Mouse (Mus musculus) gastrocnemius, adult 2 months (tissue): Measurements from ENCODE around the gene Il17c. TPM values are rescaled to one million over a fixed set of nuclear protein-coding genes. Genes with fewer than 3 reads are reported as not detected.
A peak's percentile ranks its signal among the peaks of the same experiment; 100 is the strongest.

Experiments
- DNase-seq: peaks from one replicate; pipeline ENCODE4 v3.0.0; 2022
- H3K27ac ChIP-seq: fragments of 200-600 bp; 2 replicates; pipeline ENCODE4 v1.8.1; 2022; ENCODE audit warnings: mild to moderate bottlenecking
- H3K4me3 ChIP-seq: fragments of 200-600 bp; 2 replicates; pipeline ENCODE4 v1.8.1; 2022; ENCODE audit warnings: mild to moderate bottlenecking, moderate library complexity
- CTCF ChIP-seq: fragments of 200-600 bp; IDR thresholded peaks from 2 replicates; pipeline ENCODE4 v1.8.1; 2022; ENCODE audit warnings: antibody characterized with exemption, mild to moderate bottlenecking, moderate library complexity
- intact Hi-C: fragments of 180-260 bp; cut with DNase I; formaldehyde crosslinking; loops from one replicate; pipeline ENCODE4 v1.15.1; 2025
- total RNA-seq, 2 experiments: library from RNA; stranded (reverse); gene quantifications; 2 replicates each; pipeline ENCODE4 v1.2.3; 2021

Il17c gene
- total RNA-seq, 2 experiments from 2014 or later = not detected

DNA sequence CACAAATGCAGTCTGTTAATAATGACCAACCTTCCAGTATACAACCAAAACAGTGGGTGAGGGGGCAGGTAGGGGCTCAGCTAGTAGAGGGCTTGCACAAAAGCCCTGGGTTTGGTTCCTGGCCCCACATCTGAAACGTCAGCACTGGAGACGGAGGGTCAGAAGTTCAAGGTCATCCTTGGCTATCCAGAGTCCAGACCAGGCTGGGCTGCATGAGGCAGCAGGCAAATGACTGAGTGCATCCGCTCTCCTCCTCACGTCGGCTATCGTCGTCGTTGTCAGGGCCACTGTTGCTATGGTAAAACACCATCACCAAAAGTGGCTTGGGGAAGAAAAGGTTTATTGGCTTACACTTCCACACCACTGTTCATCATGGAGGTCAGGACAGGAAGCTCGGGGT is 7.5 kb upstream of the Il17c start:
- DNase-seq = no peak
- intact Hi-C loops = no loop called here

DNA sequence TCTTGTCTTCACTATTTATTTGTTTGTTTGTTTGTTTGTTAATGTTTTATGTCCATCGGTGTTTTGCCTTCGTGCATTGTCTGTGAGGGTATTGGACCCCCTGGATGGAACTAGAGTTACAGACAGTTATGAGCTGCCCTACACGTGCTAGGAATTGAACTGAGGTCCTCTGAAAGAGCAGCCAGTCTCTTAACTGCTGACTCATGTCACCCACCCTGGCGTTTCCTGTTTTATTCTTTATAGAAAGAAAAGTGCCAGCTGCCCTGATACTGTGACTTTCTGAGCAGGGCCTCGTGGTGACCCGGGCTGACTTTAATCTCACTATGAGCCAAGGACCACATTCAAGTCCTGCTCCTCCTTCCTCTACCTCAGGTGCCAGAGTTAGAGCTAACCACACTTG is 6.3 kb upstream of the Il17c start:
- no peak for DNase-seq
- intact Hi-C loops = no loop called here
- Histone ChIP-seq H3K4me3 (no peak overlapping the region), H3K27ac (no peak overlapping the region)
- TF ChIP-seq CTCF = no peak

More for the DNA sequence above, 7.5 kb upstream of the Il17c start:
- H3K27ac ChIP-seq = no peak overlapping the region
- no peak for TF ChIP-seq CTCF
- no peak overlapping the region for H3K4me3 ChIP-seq

DNA sequence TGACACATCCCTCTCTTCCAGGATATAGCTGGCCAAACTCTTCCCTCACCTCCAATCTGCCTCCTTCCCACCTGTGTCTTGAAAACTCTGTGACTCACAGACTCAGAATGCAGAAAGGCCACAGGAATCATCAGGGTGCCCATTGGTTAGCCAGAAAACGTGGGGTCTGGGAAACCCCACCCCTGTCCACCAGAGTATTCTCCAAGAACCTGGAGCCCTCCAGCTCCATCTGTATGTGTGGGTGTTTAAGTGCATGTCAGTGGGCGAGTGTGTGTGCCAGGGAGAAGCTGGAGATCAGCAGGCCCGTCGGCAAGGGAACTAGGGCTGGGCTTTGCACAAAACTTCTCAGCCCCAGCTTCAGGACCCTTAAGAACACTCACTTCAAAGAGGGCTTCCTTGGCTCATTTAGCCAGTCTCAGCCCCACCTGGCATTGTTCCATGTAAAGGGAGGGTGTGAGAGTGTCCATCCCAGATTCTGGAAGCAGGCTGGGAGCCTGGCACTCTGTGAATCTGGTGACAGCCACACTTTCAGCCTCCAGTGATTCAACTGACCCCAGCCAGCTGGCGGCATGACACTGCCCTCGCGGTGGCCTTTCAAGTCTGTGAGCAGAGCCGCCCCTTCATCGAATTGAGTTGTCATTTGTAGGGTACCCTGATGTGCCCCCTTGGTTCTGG is 1.8 kb upstream of the Il17c start:
- H3K27ac ChIP-seq = no peak overlapping the region
- no peak for DNase-seq
- TF ChIP-seq CTCF = no peak
- intact Hi-C loops = no loop called here
- no peak overlapping the region for H3K4me3 ChIP-seq

DNA sequence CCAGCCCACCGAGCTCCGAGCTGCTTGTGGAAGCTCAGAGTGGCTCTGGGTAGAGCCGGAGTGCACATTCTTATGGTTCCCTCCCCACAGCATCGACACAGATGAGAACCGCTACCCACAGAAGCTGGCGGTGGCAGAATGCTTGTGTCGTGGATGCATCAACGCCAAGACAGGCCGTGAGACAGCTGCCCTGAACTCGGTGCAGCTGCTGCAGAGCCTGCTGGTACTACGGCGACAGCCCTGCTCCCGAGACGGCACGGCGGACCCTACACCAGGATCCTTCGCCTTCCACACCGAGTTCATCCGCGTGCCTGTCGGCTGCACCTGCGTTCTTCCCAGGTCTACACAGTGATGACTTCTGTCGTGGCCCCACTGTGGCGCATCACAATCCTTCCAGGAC is 1.4 kb downstream of the Il17c start:
- H3K27ac ChIP-seq = peak overlapping the region; percentile 20; the same call in 1 of the 2 replicates
- no peak for DNase-seq
- H3K4me3 ChIP-seq = no peak overlapping the region
- intact Hi-C loops = no loop called here
- TF ChIP-seq CTCF = no peak

DNA sequence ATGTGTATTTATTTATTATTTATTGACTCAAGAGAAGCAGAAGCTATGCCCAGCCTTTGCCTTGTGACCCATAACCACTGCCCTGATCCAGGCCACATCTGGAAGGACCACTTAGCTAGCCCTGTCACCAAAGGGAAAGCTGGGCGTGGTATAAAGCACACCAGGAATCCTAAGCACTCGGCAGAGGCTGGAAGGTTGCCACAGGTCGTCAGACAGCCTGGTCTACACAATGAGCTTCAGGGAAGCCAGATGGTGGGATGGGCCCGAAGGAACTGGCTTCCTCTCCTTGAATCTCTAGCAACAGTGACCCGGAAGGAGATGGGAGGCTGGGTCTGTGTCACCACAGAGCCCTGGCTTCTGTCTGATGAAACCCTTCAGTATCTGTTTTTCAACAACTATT is 1.8 kb downstream of the Il17c start:
- Histone ChIP-seq H3K27ac (peak overlapping the region; percentile 49), H3K4me3 (no peak overlapping the region)
- peak; percentile 65 for DNase-seq
- TF ChIP-seq CTCF = no peak
- intact Hi-C loops = no loop called here

DNA sequence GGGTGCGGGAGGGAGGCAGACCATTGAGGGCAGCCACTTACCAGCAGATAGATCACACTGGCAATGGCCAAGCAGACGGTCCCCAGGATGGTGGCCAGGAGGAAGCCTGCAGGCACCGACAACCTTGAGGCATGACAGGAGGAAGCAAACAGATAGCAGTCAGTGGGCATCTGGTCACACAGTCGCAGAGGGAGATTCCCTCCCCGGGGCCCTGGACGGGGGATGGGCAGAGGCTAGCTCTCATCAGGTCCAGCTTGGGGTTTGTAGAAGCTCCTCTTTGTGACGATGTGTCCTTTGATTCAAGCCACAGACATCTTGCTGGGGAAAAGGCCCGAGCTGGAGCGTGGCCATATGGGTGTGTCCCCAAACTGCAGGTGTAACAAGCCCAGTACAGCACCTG is 4.3 kb downstream of the Il17c start:
- no peak overlapping the region for H3K4me3 ChIP-seq
- intact Hi-C loops = no loop called here
- DNase-seq = no peak
- no peak overlapping the region for H3K27ac ChIP-seq
- no peak for TF ChIP-seq CTCF

DNA sequence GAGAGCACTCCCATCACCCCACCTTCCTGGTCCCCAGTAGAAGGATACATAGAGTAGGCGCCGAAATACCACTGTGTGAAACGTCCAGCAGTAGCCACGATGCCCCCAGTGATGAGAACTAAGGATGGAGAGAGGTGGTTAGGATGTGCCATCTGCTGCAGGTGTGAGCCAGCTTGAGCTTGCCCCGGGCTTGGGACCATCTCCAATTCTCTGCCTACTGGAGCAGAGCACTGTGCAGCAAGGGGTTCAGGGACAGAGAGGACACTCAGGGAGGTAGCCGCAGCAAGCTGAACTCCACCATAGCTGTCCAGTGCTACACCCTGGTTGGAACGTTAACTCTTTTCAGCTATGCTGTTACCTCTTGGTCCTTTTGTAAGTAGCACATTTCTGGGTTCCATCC is 5.8 kb downstream of the Il17c start:
- no peak for TF ChIP-seq CTCF
- intact Hi-C loops = no loop called here
- Histone ChIP-seq H3K27ac (no peak overlapping the region), H3K4me3 (no peak overlapping the region)
- DNase-seq = no peak

DNA sequence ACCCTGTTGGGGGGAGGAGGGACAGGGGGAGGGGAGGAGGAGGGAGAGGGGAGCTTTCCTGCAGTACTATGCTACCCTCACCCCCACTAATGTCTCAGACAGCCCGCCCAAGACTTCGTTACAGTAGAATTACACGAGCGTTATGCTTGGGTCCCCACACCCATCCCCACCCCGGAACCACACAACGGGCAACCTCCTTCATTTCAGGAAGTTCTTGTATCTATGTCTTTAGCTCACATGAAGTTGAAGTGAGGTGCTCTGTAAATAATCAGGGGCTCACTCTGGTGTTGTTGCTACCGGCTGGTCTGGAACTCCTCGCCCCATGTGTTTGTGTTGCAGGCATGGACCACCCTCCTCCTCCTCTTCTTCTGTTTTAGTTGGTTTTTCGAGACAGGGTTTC is 6.3 kb downstream of the Il17c start:
- TF ChIP-seq CTCF = no peak
- Histone ChIP-seq H3K4me3 (no peak overlapping the region), H3K27ac (no peak overlapping the region)
- no peak for DNase-seq
- intact Hi-C loops = no loop called here

DNA sequence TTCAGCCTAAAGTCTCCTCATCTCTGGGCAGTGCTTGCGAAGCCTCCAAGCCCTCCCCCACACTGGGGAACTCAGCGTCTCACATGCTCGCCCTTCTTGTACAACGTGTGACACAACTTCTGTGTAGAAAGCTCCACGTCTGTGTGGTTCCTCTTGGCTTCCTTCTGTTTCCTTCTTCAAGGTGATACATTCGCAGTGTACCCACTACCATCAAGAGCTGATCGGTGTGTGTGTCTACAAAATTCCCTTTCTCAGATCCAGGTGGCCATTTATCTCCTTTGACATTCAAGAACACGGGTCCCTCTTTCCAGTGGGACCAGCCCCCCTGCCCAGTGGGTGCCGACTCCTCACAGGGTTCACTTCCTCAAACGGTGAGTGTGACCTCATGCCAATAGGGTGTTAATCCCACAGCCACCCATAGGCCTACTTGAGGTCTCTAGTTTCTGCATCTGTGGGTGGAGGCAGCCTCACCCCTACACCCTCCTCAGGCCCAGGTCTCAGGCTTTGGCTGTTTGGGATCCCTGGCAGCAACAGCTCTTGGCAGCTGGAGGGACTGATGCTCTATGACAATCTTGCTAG is 8.3 kb downstream of the Il17c start:
- intact Hi-C loops = no loop called here
- no peak for DNase-seq
- no peak overlapping the region for H3K4me3 ChIP-seq
- TF ChIP-seq CTCF = no peak
- H3K27ac ChIP-seq = no peak overlapping the region; the same call in 1 of the 2 replicates

DNA sequence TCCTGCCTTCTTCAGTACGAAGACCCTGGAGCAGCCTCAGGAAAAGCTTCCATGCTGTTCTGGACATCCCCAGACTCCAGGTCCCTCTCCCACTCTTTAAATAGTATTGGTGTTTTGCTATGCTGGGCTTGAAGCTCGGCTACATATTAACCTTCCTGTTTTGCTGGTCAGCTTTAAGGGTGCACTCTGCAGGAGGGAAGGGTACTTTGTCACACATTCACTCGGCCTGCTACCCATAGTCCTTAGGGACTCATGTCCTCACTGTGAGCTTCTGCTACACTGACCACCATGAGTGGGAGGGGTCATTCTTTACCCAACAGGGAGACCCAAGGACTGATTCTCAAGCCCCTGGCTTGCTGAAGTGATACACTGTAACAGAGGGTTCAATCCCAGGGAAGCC is 8.8 kb downstream of the Il17c start:
- DNase-seq = no peak
- Histone ChIP-seq H3K27ac (no peak overlapping the region), H3K4me3 (no peak overlapping the region)
- intact Hi-C loops = no loop called here
- TF ChIP-seq CTCF = no peak

DNA sequence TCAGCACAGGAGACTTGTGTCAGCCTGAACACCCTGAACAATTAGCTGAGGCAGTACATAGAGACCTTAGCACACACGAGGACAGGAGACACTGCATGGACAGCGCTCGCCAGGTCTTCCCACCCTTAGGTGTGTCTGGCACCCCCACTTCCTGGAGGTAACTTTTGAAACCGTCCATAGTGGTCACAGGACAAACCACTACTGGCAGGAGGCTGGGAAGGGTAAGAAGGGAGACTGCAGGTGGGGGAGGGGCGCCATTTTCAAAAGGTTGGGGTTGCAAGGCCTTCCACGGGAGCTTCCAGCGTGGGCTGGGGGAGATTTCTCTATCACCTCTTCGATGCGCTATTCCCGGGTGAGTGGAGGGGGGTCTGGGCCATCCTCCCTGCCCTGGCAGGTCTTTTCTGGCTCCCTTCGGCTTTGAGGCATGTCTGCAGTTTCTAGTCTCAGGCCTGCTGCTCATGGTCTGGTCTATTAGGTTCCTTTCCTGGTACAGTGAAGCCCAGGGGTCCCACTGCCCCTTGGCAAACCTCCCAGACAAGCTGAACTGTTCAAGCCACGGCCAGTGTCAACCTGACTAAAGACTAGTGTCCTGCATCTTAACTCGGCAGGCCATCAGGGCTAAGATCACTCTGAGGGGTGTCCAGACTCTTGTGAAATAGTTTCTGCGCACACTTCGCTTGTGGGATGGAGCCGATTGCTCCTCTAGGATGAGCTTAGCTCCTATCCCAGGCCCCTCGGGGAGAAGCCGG is 10.0 kb downstream of the Il17c start:
- no peak for TF ChIP-seq CTCF
- no peak for DNase-seq
- intact Hi-C loops = no loop called here
- H3K27ac ChIP-seq = peak overlapping the region; percentile 85
- H3K4me3 ChIP-seq = peak overlapping the region; percentile 85

DNA sequence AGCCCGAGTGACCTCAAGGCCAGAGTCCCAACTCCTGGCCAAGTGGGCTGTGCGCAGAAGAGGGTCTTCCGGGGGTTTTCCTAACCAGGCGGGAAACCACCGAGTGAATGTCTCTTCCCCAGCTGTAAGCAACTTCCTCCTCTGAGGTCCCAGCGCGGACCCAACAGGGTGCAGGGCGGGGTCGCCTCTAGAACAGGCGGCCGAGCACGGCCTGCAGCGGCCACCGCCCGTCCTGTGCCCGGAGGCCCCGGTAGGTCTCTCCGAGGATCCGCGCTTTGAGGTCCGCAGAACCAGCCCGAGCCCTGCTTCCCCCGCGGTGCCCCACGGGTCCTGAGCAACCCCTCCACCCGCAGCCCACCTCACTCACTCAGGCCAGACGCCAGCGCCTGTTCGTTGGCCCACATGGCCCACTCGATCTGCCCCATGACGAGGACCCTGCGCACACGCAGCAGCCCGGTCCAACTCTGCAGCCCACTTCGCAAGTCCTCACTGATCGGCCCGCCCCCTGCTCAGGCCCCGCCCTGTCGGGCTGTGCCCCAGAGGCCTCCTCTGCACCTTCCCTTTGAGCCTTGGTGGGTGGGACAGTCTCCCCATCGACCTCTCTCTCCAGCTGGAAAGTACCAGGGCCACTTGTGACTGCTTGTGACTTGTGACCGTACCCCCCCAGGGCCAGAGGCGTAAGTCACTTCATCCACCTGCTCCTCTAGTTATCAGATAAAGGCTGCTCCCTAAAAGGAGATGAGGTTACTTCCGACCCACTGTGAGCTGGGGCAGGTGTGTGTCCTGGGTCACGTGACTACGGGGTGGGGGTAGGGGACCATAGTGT is 10.8 kb downstream of the Il17c start, which contains the start of gene Cyba:
TSS of gene Cyba (minus strand) at position 488 of the 826 bp plus-strand sequence.
- intact Hi-C loops = no loop called here
- Histone ChIP-seq H3K4me3 (peak within 1 kb of the TSS; percentile 85), H3K27ac (peak within 1 kb of the TSS; percentile 85)
- DNase-seq = peak; percentile 83
- no peak for TF ChIP-seq CTCF
